Mouse (Mus musculus): ENCODE measurements around the gene Arhgef3. TPM values are rescaled to one million over a fixed set of nuclear protein-coding genes. Genes with fewer than 3 reads are reported as not detected.

Gene Arhgef3
- total RNA-seq, 1 experiment: 7.6 TPM

DNA sequence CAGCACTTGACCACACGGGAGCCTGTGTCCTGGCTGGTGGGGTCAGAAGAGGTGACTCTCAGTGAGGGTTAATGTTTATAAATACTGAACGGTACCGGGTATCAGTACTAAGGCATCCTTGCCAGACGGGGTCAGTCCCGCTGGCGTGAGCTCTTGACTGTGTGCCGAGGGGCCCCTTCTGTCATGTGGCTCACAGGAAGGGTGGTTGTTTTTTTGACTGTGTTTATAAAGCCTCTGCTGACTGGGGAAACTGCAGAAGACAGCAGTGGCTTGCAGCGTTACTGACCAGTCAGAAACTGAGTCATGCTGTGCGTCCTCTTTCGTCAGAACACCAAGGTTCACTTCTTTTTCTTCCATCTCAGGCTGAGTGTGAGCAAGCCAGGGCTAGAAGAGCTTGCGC lies 67.4 kb downstream of the Arhgef3 start:
- no peak overlapping the region for H3K27ac ChIP-seq (ENCODE audit: insufficient read depth, low read depth, low read length, poor library complexity, severe bottlenecking)
- TF ChIP-seq MAFK (IDR thresholded peaks at IDR 0.05; ENCODE audit: insufficient read depth, low read depth, low read length) (no peak), ZNF384 (IDR thresholded peaks at IDR 0.05; ENCODE audit: low read depth, low read length) (no peak), ZC3H11A (IDR thresholded peaks at IDR 0.05; ENCODE audit: borderline replicate concordance, low read depth, low read length) (no peak), HCFC1 (IDR thresholded peaks at IDR 0.05; ENCODE audit: borderline replicate concordance, insufficient read depth, low read length) (no peak), CHD2 (IDR thresholded peaks at IDR 0.05; ENCODE audit: low read depth, low read length) (no peak)
- H3K36me3 ChIP-seq (ENCODE audit: control insufficient read depth, insufficient read depth, low read length, poor library complexity, severe bottlenecking): no peaks in the 10 kb centered on the region
- H3K9ac ChIP-seq (ENCODE audit: insufficient read depth, low read depth, low read length, poor library complexity, severe bottlenecking): no peak overlapping the region
- DNase-seq (ENCODE audit: low read depth, low spot score): no peak
- in situ Hi-C loops (cut with MboI; ENCODE audit: low sequenced_read_pairs in 2 of 2, unreplicated experiment in 2 of 2): loop anchor here (5.0 to 25.0 kb wide), 3 partner anchors 70 to 555 kb away; partner anchors contain the start of gene Arhgef3 (in 1 of the 2)
- no peak overlapping the region for H3K4me3 ChIP-seq (ENCODE audit: insufficient read depth in 1 of 2, low read depth in 1 of 2, low read length in 2 of 2, poor library complexity in 1 of 2, severe bottlenecking in 1 of 2)
- H3K9me3 ChIP-seq (ENCODE audit: control insufficient read depth, insufficient read depth, low read depth, low read length): no peaks in the 10 kb centered on the region
- H3K4me1 ChIP-seq (ENCODE audit: control insufficient read depth in 2 of 2, insufficient read depth in 2 of 2, low read length in 2 of 2, poor library complexity in 1 of 2): peaks cover 0 to 9% of the 10 kb centered on the region in 2 experiments; a peak in 1 of 4 replicates

DNA sequence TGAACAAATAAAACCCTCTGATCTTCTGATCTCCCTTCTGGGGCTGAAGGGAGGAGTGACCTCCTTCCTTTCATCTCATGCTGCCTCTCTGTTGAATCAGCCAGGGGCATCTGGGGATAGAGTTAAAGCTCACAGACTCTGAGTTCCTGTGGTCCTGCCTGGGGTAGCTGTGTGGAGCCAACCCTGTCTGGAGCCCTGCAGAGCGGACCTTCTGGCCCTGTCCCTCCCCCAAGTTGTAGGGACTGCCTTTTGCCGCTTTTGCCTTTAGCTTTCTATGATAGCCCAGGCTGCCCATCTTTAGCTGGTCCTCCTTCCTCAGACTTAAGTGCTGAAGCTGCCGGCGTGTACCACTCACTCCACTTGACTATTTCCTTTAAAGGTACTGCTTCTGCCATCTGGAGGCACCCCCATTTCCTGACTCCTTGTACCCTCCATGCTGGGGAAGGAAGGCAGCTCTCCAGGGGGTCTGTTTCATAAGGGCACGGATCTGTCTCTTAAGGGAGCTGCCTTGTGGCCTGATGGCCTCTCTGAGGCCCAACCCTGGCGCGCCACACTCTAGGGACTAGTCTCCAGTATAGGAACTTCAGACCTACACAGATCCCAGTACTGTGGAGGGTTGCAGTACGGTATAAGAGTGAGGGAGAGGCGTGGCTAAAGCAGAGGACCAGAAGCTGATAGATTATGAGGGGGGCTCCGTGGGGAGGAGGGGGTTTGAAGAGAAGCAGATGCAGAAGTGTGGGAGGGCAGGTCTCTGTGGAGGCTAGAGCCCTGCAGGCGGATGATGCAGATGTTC lies 68.1 kb downstream of the Arhgef3 start:
- no peak for TF ChIP-seq CHD2 (IDR thresholded peaks at IDR 0.05; ENCODE audit: low read depth, low read length)
- no peak for TF ChIP-seq MAFK (IDR thresholded peaks at IDR 0.05; ENCODE audit: insufficient read depth, low read depth, low read length)
- TF ChIP-seq ZNF384 (IDR thresholded peaks at IDR 0.05; ENCODE audit: low read depth, low read length): no peak
- no peak for TF ChIP-seq HCFC1 (IDR thresholded peaks at IDR 0.05; ENCODE audit: borderline replicate concordance, insufficient read depth, low read length)
- TF ChIP-seq ZC3H11A (IDR thresholded peaks at IDR 0.05; ENCODE audit: borderline replicate concordance, low read depth, low read length): no peak
- in situ Hi-C loops (cut with MboI; ENCODE audit: low sequenced_read_pairs in 2 of 2, unreplicated experiment in 2 of 2): loop anchor here (5.0 to 25.0 kb wide), 3 partner anchors 71 to 554 kb away; partner anchors contain the start of gene Arhgef3 (in 1 of the 2)
- H3K9me3 ChIP-seq (ENCODE audit: control insufficient read depth, insufficient read depth, low read depth, low read length): no peaks in the 10 kb centered on the region
- 0 out of 4 replicates have a peak overlapping the region, but pooled peaks of 1 of the 2 experiments have one; percentile 16 for H3K4me3 ChIP-seq (ENCODE audit: insufficient read depth in 1 of 2, low read depth in 1 of 2, low read length in 2 of 2, poor library complexity in 1 of 2, severe bottlenecking in 1 of 2)
- H3K27ac ChIP-seq (ENCODE audit: insufficient read depth, low read depth, low read length, poor library complexity, severe bottlenecking): no peak overlapping the region
- H3K4me1 ChIP-seq (ENCODE audit: control insufficient read depth in 2 of 2, insufficient read depth in 2 of 2, low read length in 2 of 2, poor library complexity in 1 of 2): peaks cover 0 to 9% of the 10 kb centered on the region in 2 experiments; a peak in 1 of 4 replicates
- no peaks in the 10 kb centered on the region for H3K36me3 ChIP-seq (ENCODE audit: control insufficient read depth, insufficient read depth, low read length, poor library complexity, severe bottlenecking)
- no peak overlapping the region for H3K9ac ChIP-seq (ENCODE audit: insufficient read depth, low read depth, low read length, poor library complexity, severe bottlenecking)
- no peak for DNase-seq (ENCODE audit: low read depth, low spot score)

DNA sequence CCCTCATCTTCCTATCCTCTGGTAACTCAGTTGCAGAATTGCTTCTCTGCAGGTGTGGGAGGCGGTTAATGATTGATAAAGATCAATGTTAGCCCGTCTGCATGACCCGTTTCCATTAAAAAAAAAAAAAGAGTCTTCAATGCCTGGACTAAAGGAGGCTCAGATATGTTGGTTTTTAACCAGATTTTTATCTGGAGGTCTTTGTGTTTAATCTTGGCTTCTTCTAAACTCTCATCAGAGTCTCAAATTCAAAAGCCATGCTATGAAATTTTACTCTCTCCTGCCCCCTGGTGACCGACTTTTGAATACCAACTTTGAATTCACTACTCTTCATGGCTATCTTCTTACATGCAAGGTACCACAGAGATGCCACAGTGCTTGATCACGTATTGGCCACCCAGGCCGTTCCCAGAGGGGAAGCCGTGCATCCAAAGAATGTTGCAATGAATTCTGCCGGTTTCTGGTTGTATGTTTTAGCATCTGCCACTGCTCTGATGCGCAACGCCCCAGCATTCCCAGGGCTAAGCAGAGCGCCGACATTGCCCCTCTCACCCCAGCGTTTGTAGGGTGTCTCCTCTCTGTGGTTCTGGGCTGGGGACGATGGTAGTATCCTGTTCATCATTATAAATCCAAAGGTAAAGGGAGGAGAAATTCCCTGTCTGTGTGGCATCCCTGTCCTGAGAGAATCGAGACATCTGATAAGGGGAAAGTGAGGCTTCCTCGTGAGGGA lies 69.0 kb downstream of the Arhgef3 start:
- Histone ChIP-seq H3K36me3 (ENCODE audit: control insufficient read depth, insufficient read depth, low read length, poor library complexity, severe bottlenecking) (no peaks in the 10 kb centered on the region), H3K9me3 (ENCODE audit: control insufficient read depth, insufficient read depth, low read depth, low read length) (no peaks in the 10 kb centered on the region), H3K4me3 (ENCODE audit: insufficient read depth in 1 of 2, low read depth in 1 of 2, low read length in 2 of 2, poor library complexity in 1 of 2, severe bottlenecking in 1 of 2) (no peak overlapping the region), H3K27ac (ENCODE audit: insufficient read depth, low read depth, low read length, poor library complexity, severe bottlenecking) (no peak overlapping the region), H3K9ac (ENCODE audit: insufficient read depth, low read depth, low read length, poor library complexity, severe bottlenecking) (no peak overlapping the region), H3K4me1 (ENCODE audit: control insufficient read depth in 2 of 2, insufficient read depth in 2 of 2, low read length in 2 of 2, poor library complexity in 1 of 2) (peaks cover 0 to 9% of the 10 kb centered on the region in 2 experiments; a peak in 1 of 4 replicates)
- TF ChIP-seq ZNF384 (IDR thresholded peaks at IDR 0.05; ENCODE audit: low read depth, low read length): no peak
- TF ChIP-seq ZC3H11A (IDR thresholded peaks at IDR 0.05; ENCODE audit: borderline replicate concordance, low read depth, low read length): 0 out of 2 replicates have a peak, but pooled peaks have one; percentile 42
- DNase-seq (ENCODE audit: low read depth, low spot score): peak; percentile 65
- in situ Hi-C loops (cut with MboI; ENCODE audit: low sequenced_read_pairs in 2 of 2, unreplicated experiment in 2 of 2): loop anchor here (5.0 to 25.0 kb wide), 3 partner anchors 71 to 554 kb away; partner anchors contain the start of gene Arhgef3 (in 1 of the 2)

DNA sequence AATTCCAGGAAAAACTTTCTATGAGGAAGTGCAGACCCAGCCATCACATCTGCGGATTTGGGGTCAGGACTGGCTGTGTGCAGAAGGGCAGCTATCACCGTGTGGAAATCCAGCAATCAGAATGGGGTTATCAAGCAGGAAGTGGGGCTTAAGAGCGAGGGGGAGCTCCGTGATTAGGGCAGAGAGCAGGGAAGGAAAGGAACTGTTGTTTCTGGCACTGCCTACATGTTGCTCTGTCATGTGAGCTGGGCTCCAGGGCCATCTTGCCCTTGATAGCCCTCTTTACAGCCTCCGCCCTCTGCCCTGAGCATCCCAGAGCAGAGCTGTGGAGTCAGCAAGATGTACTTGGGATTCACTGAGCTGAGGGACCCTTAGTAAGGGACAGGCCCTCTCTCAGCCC lies 71.2 kb downstream of the Arhgef3 start:
- Histone ChIP-seq H3K4me1 (ENCODE audit: control insufficient read depth in 2 of 2, insufficient read depth in 2 of 2, low read length in 2 of 2, poor library complexity in 1 of 2) (peaks cover 0 to 13% of the 10 kb centered on the region in 2 experiments; a peak in 1 of 4 replicates), H3K36me3 (ENCODE audit: control insufficient read depth, insufficient read depth, low read length, poor library complexity, severe bottlenecking) (no peaks in the 10 kb centered on the region), H3K4me3 (ENCODE audit: insufficient read depth in 1 of 2, low read depth in 1 of 2, low read length in 2 of 2, poor library complexity in 1 of 2, severe bottlenecking in 1 of 2) (no peak overlapping the region), H3K9me3 (ENCODE audit: control insufficient read depth, insufficient read depth, low read depth, low read length) (no peaks in the 10 kb centered on the region), H3K9ac (ENCODE audit: insufficient read depth, low read depth, low read length, poor library complexity, severe bottlenecking) (no peak overlapping the region), H3K27ac (ENCODE audit: insufficient read depth, low read depth, low read length, poor library complexity, severe bottlenecking) (no peak overlapping the region)
- in situ Hi-C loops (cut with MboI; ENCODE audit: low sequenced_read_pairs in 2 of 2, unreplicated experiment in 2 of 2): loop anchor here (5.0 to 25.0 kb wide), 3 partner anchors 219 to 551 kb away; no protein-coding TSS in a partner anchor
- TF ChIP-seq ZC3H11A (IDR thresholded peaks at IDR 0.05; ENCODE audit: borderline replicate concordance, low read depth, low read length) (no peak), MAFK (IDR thresholded peaks at IDR 0.05; ENCODE audit: insufficient read depth, low read depth, low read length) (no peak), ZNF384 (IDR thresholded peaks at IDR 0.05; ENCODE audit: low read depth, low read length) (no peak), CHD2 (IDR thresholded peaks at IDR 0.05; ENCODE audit: low read depth, low read length) (no peak), HCFC1 (IDR thresholded peaks at IDR 0.05; ENCODE audit: borderline replicate concordance, insufficient read depth, low read length) (no peak)
- no peak for DNase-seq (ENCODE audit: low read depth, low spot score)

All from ES-E14 (cell line).